Mouse (Mus musculus) left cerebral cortex, adult 9 months (tissue): ENCODE results near the gene Sycp2.
"Not testable (repeated sequence)": the region's sequence is repeated elsewhere in the genome, so short reads cannot be mapped to it uniquely, and the experiment has no call there.

ENCODE experiments used
- DNase-seq, 2 experiments: peaks; one replicate each; pipeline ENCODE4 v3.0.0; 2022; ENCODE audit warnings: low spot score in 2 of 2

Gene Sycp2

GRCm38 (mm10) chr2:178413481-178414260 lies 6.2 kb upstream of the Sycp2 start:
- DNase-seq = peak in 1 of 2 experiments; percentile 58

- no peak for DNase-seq
Measured at GRCm38 (mm10) chr2:178413081-178413480, 5.6 kb upstream of the Sycp2 start.

- DNase-seq = peak in 1 of 2 experiments; percentile 59
Measured at GRCm38 (mm10) chr2:178412598-178412997, 5.1 kb upstream of the Sycp2 start.

GRCm38 (mm10) chr2:178410286-178410685 lies 2.8 kb upstream of the Sycp2 start:
- no peak for DNase-seq

GRCm38 (mm10) chr2:178409024-178409423 lies 1.5 kb upstream of the Sycp2 start:
- DNase-seq = no peak

- no peak for DNase-seq
Measured at GRCm38 (mm10) chr2:178342597-178342996, 64.9 kb downstream of the Sycp2 start.

GRCm38 (mm10) chr2:178342105-178342504 lies 65.4 kb downstream of the Sycp2 start:
- DNase-seq = not testable (repeated sequence)

- DNase-seq = no peak
Measured at GRCm38 (mm10) chr2:178339044-178339443, 68.4 kb downstream of the Sycp2 start.

- no peak for DNase-seq
Measured at GRCm38 (mm10) chr2:178337878-178338277, 69.6 kb downstream of the Sycp2 start.

GRCm38 (mm10) chr2:178329986-178330385 lies 77.5 kb downstream of the Sycp2 start:
- no peak for DNase-seq

GRCm38 (mm10) chr2:178329551-178329950 lies 77.9 kb downstream of the Sycp2 start:
- peak in 1 of 2 experiments; percentile 66 for DNase-seq

GRCm38 (mm10) chr2:178327466-178328040 lies 79.9 kb downstream of the Sycp2 start:
- DNase-seq = peak; percentile 80 to 85

- no peak for DNase-seq
Measured at GRCm38 (mm10) chr2:178326750-178327465, 80.6 kb downstream of the Sycp2 start.

GRCm38 (mm10) chr2:178326067-178326466 lies 81.4 kb downstream of the Sycp2 start:
- DNase-seq = no peak

GRCm38 (mm10) chr2:178324818-178325217 lies 82.7 kb downstream of the Sycp2 start:
- DNase-seq = no peak

- no peak for DNase-seq
Measured at GRCm38 (mm10) chr2:178324410-178324809, 83.1 kb downstream of the Sycp2 start.

GRCm38 (mm10) chr2:178321271-178321670 lies 86.2 kb downstream of the Sycp2 start:
- peak in 1 of 2 experiments; percentile 76 for DNase-seq

- no peak for DNase-seq
Measured at GRCm38 (mm10) chr2:178319766-178320165, 87.7 kb downstream of the Sycp2 start.

GRCm38 (mm10) chr2:178316281-178316680 lies 91.2 kb downstream of the Sycp2 start:
- no peak for DNase-seq

- no peak for DNase-seq
Measured at GRCm38 (mm10) chr2:178313539-178313938, 93.9 kb downstream of the Sycp2 start.

GRCm38 (mm10) chr2:178304669-178305068 lies 102.8 kb downstream of the Sycp2 start:
- DNase-seq = peak in 1 of 2 experiments; percentile 42

- no peak for DNase-seq
Measured at GRCm38 (mm10) chr2:178304188-178304529, 103.3 kb downstream of the Sycp2 start.
